Mouse (Mus musculus): ENCODE data around the gene Trio. TPM values are rescaled to one million over a fixed set of nuclear protein-coding genes. Genes with fewer than 3 reads are reported as not detected.

The Trio gene
- total RNA-seq, 2 experiments from 2014 or later = 321 to 333 TPM

GRCm38 (mm10) chr15:27779398-27779797 lies 246.2 kb downstream of the Trio start:
- no peak for TF ChIP-seq CTCF (conservative IDR thresholded peaks at IDR 0.05)
- no peak overlapping the region; the same call in 1 of the 2 replicates for H3K4me3 ChIP-seq
- no peak for DNase-seq (ENCODE audit: low spot score in 2 of 2)
- peak overlapping the region; percentile 86 for H3K27ac ChIP-seq

- no peak for DNase-seq (ENCODE audit: low spot score in 2 of 2)
- TF ChIP-seq CTCF (conservative IDR thresholded peaks at IDR 0.05) = no peak
- H3K27ac ChIP-seq = peak overlapping the region; percentile 86
- H3K4me3 ChIP-seq = no peak overlapping the region; the same call in 1 of the 2 replicates
These were observed 247.4 kb downstream of the Trio start for GRCm38 (mm10) chr15:27778256-27778655.

- no peak for TF ChIP-seq CTCF (conservative IDR thresholded peaks at IDR 0.05)
- Histone ChIP-seq H3K4me3 (no peak overlapping the region; the same call in 1 of the 2 replicates), H3K27ac (peak overlapping the region; percentile 66)
- no peak for DNase-seq (ENCODE audit: low spot score in 2 of 2)
These were observed 248.0 kb downstream of the Trio start for GRCm38 (mm10) chr15:27777455-27778190.

GRCm38 (mm10) chr15:27774481-27774880 lies 251.2 kb downstream of the Trio start:
- DNase-seq (ENCODE audit: low spot score in 2 of 2) = no peak
- no peak for TF ChIP-seq CTCF (conservative IDR thresholded peaks at IDR 0.05)
- peak overlapping the region; percentile 56; the same call in 1 of the 2 replicates for H3K27ac ChIP-seq
- no peak overlapping the region for H3K4me3 ChIP-seq

GRCm38 (mm10) chr15:27772125-27772627 lies 253.5 kb downstream of the Trio start:
- H3K4me3 ChIP-seq = no peak overlapping the region
- TF ChIP-seq CTCF (conservative IDR thresholded peaks at IDR 0.05) = no peak
- DNase-seq (ENCODE audit: low spot score in 2 of 2) = no peak
- peak overlapping the region; percentile 84 for H3K27ac ChIP-seq

GRCm38 (mm10) chr15:27771581-27771980 lies 254.1 kb downstream of the Trio start:
- Histone ChIP-seq H3K27ac (peak overlapping the region; percentile 84), H3K4me3 (no peak overlapping the region)
- DNase-seq (ENCODE audit: low spot score in 2 of 2) = no peak
- TF ChIP-seq CTCF (conservative IDR thresholded peaks at IDR 0.05) = no peak

GRCm38 (mm10) chr15:27770513-27771196 lies 255.0 kb downstream of the Trio start:
- no peak overlapping the region for H3K4me3 ChIP-seq
- H3K27ac ChIP-seq = peak overlapping the region; percentile 84
- no peak for TF ChIP-seq CTCF (conservative IDR thresholded peaks at IDR 0.05)
- DNase-seq (ENCODE audit: low spot score in 2 of 2) = no peak

GRCm38 (mm10) chr15:27761416-27761815 lies 264.2 kb downstream of the Trio start:
- DNase-seq (ENCODE audit: low spot score in 2 of 2) = no peak
- TF ChIP-seq CTCF (conservative IDR thresholded peaks at IDR 0.05) = no peak
- Histone ChIP-seq H3K27ac (peak overlapping the region; percentile 59), H3K4me3 (no peak overlapping the region)

- DNase-seq (ENCODE audit: low spot score in 2 of 2) = no peak
- Histone ChIP-seq H3K27ac (peak overlapping the region; percentile 89), H3K4me3 (no peak overlapping the region)
- no peak for TF ChIP-seq CTCF (conservative IDR thresholded peaks at IDR 0.05)
These were observed 265.0 kb downstream of the Trio start for GRCm38 (mm10) chr15:27760655-27761054.

- no peak overlapping the region for H3K4me3 ChIP-seq
- no peak for TF ChIP-seq CTCF (conservative IDR thresholded peaks at IDR 0.05)
- DNase-seq (ENCODE audit: low spot score in 2 of 2) = no peak
- peak overlapping the region; percentile 89 for H3K27ac ChIP-seq
These were observed 265.8 kb downstream of the Trio start for GRCm38 (mm10) chr15:27759890-27760289.

GRCm38 (mm10) chr15:27758680-27759079 lies 267.0 kb downstream of the Trio start:
- H3K27ac ChIP-seq = peak overlapping the region; percentile 89
- DNase-seq (ENCODE audit: low spot score in 2 of 2) = no peak
- TF ChIP-seq CTCF (conservative IDR thresholded peaks at IDR 0.05) = no peak
- H3K4me3 ChIP-seq = no peak overlapping the region

- Histone ChIP-seq H3K27ac (peak overlapping the region; percentile 89), H3K4me3 (no peak overlapping the region)
- TF ChIP-seq CTCF (conservative IDR thresholded peaks at IDR 0.05) = no peak
- DNase-seq (ENCODE audit: low spot score in 2 of 2) = peak in 1 of 2 experiments; percentile 59
These were observed 269.2 kb downstream of the Trio start for GRCm38 (mm10) chr15:27756426-27756825.

- no peak for DNase-seq (ENCODE audit: low spot score in 2 of 2)
- Histone ChIP-seq H3K4me3 (no peak overlapping the region), H3K27ac (peak overlapping the region; percentile 89)
- TF ChIP-seq CTCF (conservative IDR thresholded peaks at IDR 0.05) = no peak
These were observed 270.9 kb downstream of the Trio start for GRCm38 (mm10) chr15:27754571-27755260.
